Mouse (Mus musculus) liver, embryonic 16.5 days (tissue): ENCODE measurements at regions not wholly inside any gene's neighbourhood (a gene's known extent, or its start where the extent isn't known, plus 50 kb on each side); places are given as distances from the start of the nearest gene placed in this dataset.

Experiments used
- ATAC-seq: fragments of 200-750 bp; cut with Nextera tagmentation; 2 replicates; pipeline ENCODE4 v1.8.0; 2017; ENCODE audit warnings: low read depth, mild to moderate bottlenecking, moderate number of reproducible peaks, moderate library complexity
- H3K27ac ChIP-seq: fragments of 300-500 bp; sonication (generic); 2 replicates; pipeline ENCODE4 v1.5.1; 2014; ENCODE audit warnings: mild to moderate bottlenecking, low read length
- H3K27me3 ChIP-seq: fragments of 300-500 bp; sonication (generic); 2 replicates; pipeline ENCODE4 v1.6.1; 2014; ENCODE audit warnings: low read depth, low read length, mixed read lengths; ENCODE audit not compliant: control insufficient read depth, insufficient read depth
- H3K36me3 ChIP-seq: fragments of 300-500 bp; sonication (generic); 2 replicates; pipeline ENCODE4 v1.6.1; 2014; ENCODE audit warnings: mild to moderate bottlenecking; ENCODE audit not compliant: control insufficient read depth, insufficient read depth
- H3K4me1 ChIP-seq: fragments of 300-500 bp; sonication (generic); 2 replicates; pipeline ENCODE4 v1.6.1; 2014; ENCODE audit warnings: low read depth, low read length, mixed read lengths; ENCODE audit not compliant: control insufficient read depth
- H3K4me2 ChIP-seq: fragments of 300-500 bp; sonication (generic); 2 replicates; pipeline ENCODE4 v1.6.1; 2014; ENCODE audit warnings: low read depth, low read length, mixed read lengths
- H3K4me3 ChIP-seq: fragments of 300-500 bp; sonication (generic); 2 replicates; pipeline ENCODE4 v1.5.1; 2014; ENCODE audit warnings: low read depth, mild to moderate bottlenecking, low read length
- H3K9ac ChIP-seq: fragments of 300-500 bp; sonication (generic); 2 replicates; pipeline ENCODE4 v1.6.1; 2014; ENCODE audit warnings: low read depth, low read length
- H3K9me3 ChIP-seq: fragments of 300-500 bp; sonication (generic); replicated peaks from 2 replicates; pipeline ENCODE4 v1.6.1; 2016; ENCODE audit warnings: low read length; ENCODE audit not compliant: control insufficient read depth
- WGBS: fragments of 180-500 bp; shearing (Covaris S2); extraction: QIAGEN DNeasy Blood & Tissue Kit; methylation state at CpG from one replicate; pipeline ENCODE4 v1.1.7; 2014; ENCODE audit not compliant: insufficient replicate concordance; 5-methylcytosine and 5-hydroxymethylcytosine counted together

DNA sequence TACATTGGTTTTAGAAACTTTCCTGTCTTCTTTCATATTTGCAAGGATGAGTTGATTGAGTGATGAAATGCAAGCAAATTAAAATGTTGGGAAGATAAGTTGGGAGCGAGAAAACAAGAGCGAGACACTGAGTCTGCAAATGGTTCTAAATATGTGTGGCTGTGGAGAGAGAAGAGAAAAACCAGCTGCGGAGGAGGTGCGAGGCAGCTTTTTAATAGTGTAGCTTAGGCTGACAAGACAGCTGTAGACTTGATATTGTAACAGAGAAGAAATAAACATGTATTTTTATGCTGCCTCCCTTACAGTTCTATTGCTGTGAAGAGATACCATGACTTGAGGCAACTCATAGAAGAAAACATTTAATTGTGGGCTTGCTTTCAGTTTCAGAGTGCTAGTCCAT is 78.1 kb upstream of the Abi3bp start:
- Histone ChIP-seq H3K27ac (no peak overlapping the region), H3K4me2 (no peak overlapping the region), H3K4me1 (no peaks in the 10 kb centered on the region), H3K9me3 (no peaks in the 10 kb centered on the region), H3K36me3 (no peaks in the 10 kb centered on the region), H3K27me3 (no peaks in the 10 kb centered on the region), H3K4me3 (no peak overlapping the region), H3K9ac (no peak overlapping the region)
- no peak for ATAC-seq
- WGBS, result 66% methylated on average over 4 of the region's 4 CpGs

DNA sequence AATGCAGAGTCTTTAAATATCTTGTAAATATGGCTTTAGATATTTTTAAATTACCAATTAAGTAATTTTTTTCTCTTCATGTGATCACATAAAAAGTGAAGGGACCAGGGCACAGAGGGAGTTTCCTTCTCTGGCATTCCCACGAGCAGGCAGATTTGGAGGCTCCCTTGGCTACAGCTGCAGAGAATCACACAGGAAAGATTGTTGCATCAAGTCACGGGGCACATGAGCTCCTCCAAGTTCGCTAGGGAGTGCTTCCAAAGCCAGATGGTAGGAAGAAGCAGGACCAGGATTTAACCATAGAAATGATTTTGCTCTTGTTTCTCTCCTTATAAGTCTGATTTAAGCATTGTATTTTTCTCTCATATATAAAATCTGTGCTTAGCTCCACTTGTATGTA is 53.9 kb upstream of the Abi3bp start:
- no peaks in the 10 kb centered on the region for H3K27me3 ChIP-seq
- no peak overlapping the region for H3K9ac ChIP-seq
- H3K27ac ChIP-seq, result no peak overlapping the region
- no peak overlapping the region for H3K4me3 ChIP-seq
- WGBS, result 54% methylated on average over 3 of the region's 3 CpGs
- no peak for ATAC-seq
- H3K4me2 ChIP-seq, result no peak overlapping the region
- H3K36me3 ChIP-seq, result no peaks in the 10 kb centered on the region
- no peaks in the 10 kb centered on the region for H3K4me1 ChIP-seq
- H3K9me3 ChIP-seq, result no peaks in the 10 kb centered on the region
